ENCODE assay signal across 18 mouse cellular contexts in genomic region chr11:33196447-33197132, GRCm38 (mm10). TPM values are rescaled to one million over a fixed set of nuclear protein-coding genes. Genes with fewer than 3 reads are reported as not detected.
DNase-seq lines count a peak whose midpoint lies in the region; ATAC-seq and TF ChIP-seq lines count a peak whose summit lies in the region.
"Had no signal": no experiment of that assay in that cellular context is flagged by ENCODE, and none has a peak within 500 bp of the region (broad histone marks: within the 10 kb centered on the region; RNA-seq: fewer than 3 reads in every experiment).

No protein-coding gene starts in this region.

- no peaks in the 10 kb centered on the region for H3K36me3 ChIP-seq in heart, embryonic 10.5 days
- H3K36me3 ChIP-seq in hindbrain, embryonic 15.5 days: no peaks in the 10 kb centered on the region
- H3K36me3 ChIP-seq in forebrain, postnatal 0 days (ENCODE audit: insufficient read depth): no peaks in the 10 kb centered on the region
- H3K36me3 ChIP-seq: midbrain, embryonic 15.5 days had no signal

- ATAC-seq in hindbrain, embryonic 15.5 days (ENCODE audit: low FRiP score, low read depth): no peak
- ATAC-seq in forebrain, postnatal 0 days: no peak
- ATAC-seq: midbrain, embryonic 15.5 days had no signal

- no peak for TF ChIP-seq CTCF in brain, embryonic 14.5 days (IDR thresholded peaks at IDR 0.05; ENCODE audit: borderline replicate concordance, extremely low read depth, insufficient read depth, insufficient read length)
- TF ChIP-seq CTCF in forebrain, postnatal 0 days (IDR thresholded peaks at IDR 0.05; ENCODE audit: low read depth): no peak

- H3K9me3 ChIP-seq in heart, embryonic 10.5 days: peaks cover 6% of the 10 kb centered on the region; the same call in 1 of the 2 replicates
- H3K9me3 ChIP-seq in hindbrain, embryonic 15.5 days: no peaks in the 10 kb centered on the region
- no peaks in the 10 kb centered on the region for H3K9me3 ChIP-seq in forebrain, postnatal 0 days (ENCODE audit: low read length)
- H3K9me3 ChIP-seq: midbrain, embryonic 15.5 days had no signal

- peak overlapping the region; percentile 52 for H3K4me2 ChIP-seq in hindbrain, embryonic 15.5 days
- H3K4me2 ChIP-seq in forebrain, postnatal 0 days (ENCODE audit: low read depth): no peak overlapping the region
- H3K4me2 ChIP-seq: heart, embryonic 11.5 days; midbrain, embryonic 15.5 days had no signal

- H3K9ac ChIP-seq in hindbrain, embryonic 15.5 days: no peak overlapping the region
- H3K9ac ChIP-seq in forebrain, postnatal 0 days: no peak overlapping the region
- H3K9ac ChIP-seq: liver, embryonic 14.5 days; midbrain, embryonic 15.5 days had no signal

- peaks cover 24% of the 10 kb centered on the region for H3K4me1 ChIP-seq in heart, embryonic 10.5 days
- H3K4me1 ChIP-seq in hindbrain, embryonic 15.5 days (replicated peaks): peaks cover 22% of the 10 kb centered on the region
- H3K4me1 ChIP-seq in forebrain, postnatal 0 days (ENCODE audit: insufficient read depth): no peaks in the 10 kb centered on the region; the same call in 1 of the 2 replicates

- no peak for TF ChIP-seq POLR2A in brain, embryonic 14.5 days (IDR thresholded peaks at IDR 0.05; ENCODE audit: borderline replicate concordance, extremely low read depth, insufficient read depth, insufficient read length, poor library complexity, severe bottlenecking)

- H3K27me3 ChIP-seq in heart, embryonic 10.5 days (ENCODE audit: insufficient read depth, poor library complexity, severe bottlenecking): peaks cover 99% of the 10 kb centered on the region
- H3K27me3 ChIP-seq in hindbrain, embryonic 15.5 days: peaks cover 68% of the 10 kb centered on the region
- H3K27me3 ChIP-seq in forebrain, postnatal 0 days (ENCODE audit: insufficient read depth, low read length): peaks cover 78% of the 10 kb centered on the region

- no peak overlapping the region for H3K27ac ChIP-seq in heart, embryonic 10.5 days
- no peak overlapping the region for H3K27ac ChIP-seq in hindbrain, embryonic 15.5 days (replicated peaks)
- H3K27ac ChIP-seq in forebrain, postnatal 0 days (ENCODE audit: low read depth, low read length): no peak overlapping the region
- H3K27ac ChIP-seq: liver, embryonic 14.5 days; midbrain, embryonic 15.5 days had no signal

- no peak for DNase-seq in heart, embryonic 10.5 days (ENCODE audit: low spot score)
- no peak for DNase-seq in heart, adult 9 months (ENCODE audit: low spot score in 2 of 2)
- peak; percentile 24 for DNase-seq in brain, embryonic 14.5 days (ENCODE audit: low read depth)
- DNase-seq in cerebellum, postnatal 25 days: peak; percentile 45 to 58
- no peak for DNase-seq in lung, postnatal 10 days
- no peak for DNase-seq in right cerebral cortex, postnatal 4 days
- DNase-seq in forebrain, postnatal 0 days: no peak
- DNase-seq: adrenal gland, adult 2 months; heart, postnatal 4 days; kidney, adult 9 months; thymus, adult 2 months had no signal

- peak overlapping the region; percentile 5; the same call in 1 of the 2 replicates for H3K4me3 ChIP-seq in heart, embryonic 10.5 days
- H3K4me3 ChIP-seq in hindbrain, embryonic 15.5 days: 0 out of 2 replicates have a peak overlapping the region, but pooled peaks have one; percentile 5
- no peak overlapping the region for H3K4me3 ChIP-seq in forebrain, postnatal 0 days (ENCODE audit: low read depth, low read length)
- H3K4me3 ChIP-seq: midbrain, embryonic 15.5 days had no signal

- WGBS in heart, embryonic 10.5 days: 7% methylated on average over 24 of the region's 24 CpGs
- 11% methylated on average over 24 of the region's 24 CpGs for WGBS in hindbrain, embryonic 15.5 days
- 6% methylated on average over 24 of the region's 24 CpGs for WGBS in forebrain, postnatal 0 days

RNA-seq across cellular contexts. Expression of gene Tlx3, which starts 6.8 kb away (rescaled TPM):
- polyA plus RNA-seq in heart, embryonic 10.5 days (2016; fragmentation: Nextera tagmentation; extraction: Ambion mirVana): 0.28 TPM in 1 of 2 replicates, not detected in the other
- 3.3 and 12.1 TPM in 2 replicates for polyA plus RNA-seq in brain, embryonic 14.5 days (2012; rRNA removed)
- polyA plus RNA-seq in hindbrain, embryonic 15.5 days (2015; fragmentation: Nextera tagmentation; extraction: Ambion mirVana): 15.0 and 18.1 TPM in 2 replicates
- not detected in 2 replicates for total RNA-seq in forebrain, postnatal 0 days (2014; rRNA removed)
- not detected in 2 replicates for polyA plus RNA-seq in forebrain, postnatal 0 days (2015; fragmentation: Nextera tagmentation; extraction: Ambion mirVana)
- total RNA-seq: heart, postnatal 4 days; layer of hippocampus, adult 18-20 months; left cerebral cortex, postnatal 10 days had no signal
- polyA plus RNA-seq: forebrain, embryonic 11.5 days; heart, embryonic 11.5 days; liver, embryonic 14.5 days had no signal

RNA-seq across cellular contexts. Expression of gene Npm1, which starts 33.6 kb away (rescaled TPM):
- 705 and 1,033 TPM in 2 replicates for polyA plus RNA-seq in heart, embryonic 10.5 days (2016; fragmentation: Nextera tagmentation; extraction: Ambion mirVana)
- polyA plus RNA-seq in brain, embryonic 14.5 days (2012; rRNA removed): 459 and 569 TPM in 2 replicates
- 377 and 402 TPM in 2 replicates for polyA plus RNA-seq in hindbrain, embryonic 15.5 days (2015; fragmentation: Nextera tagmentation; extraction: Ambion mirVana)
- total RNA-seq in forebrain, postnatal 0 days (2014; rRNA removed): 452 and 473 TPM in 2 replicates
- 400 and 441 TPM in 2 replicates for polyA plus RNA-seq in forebrain, postnatal 0 days (2015; fragmentation: Nextera tagmentation; extraction: Ambion mirVana)

RNA-seq across cellular contexts. Expression of gene Fgf18, which starts 49.4 kb away (rescaled TPM):
- 1.1 and 2.6 TPM in 2 replicates for polyA plus RNA-seq in heart, embryonic 10.5 days (2016; fragmentation: Nextera tagmentation; extraction: Ambion mirVana)
- 2.6 and 3.8 TPM in 2 replicates for polyA plus RNA-seq in brain, embryonic 14.5 days (2012; rRNA removed)
- 7.1 and 7.4 TPM in 2 replicates for polyA plus RNA-seq in hindbrain, embryonic 15.5 days (2015; fragmentation: Nextera tagmentation; extraction: Ambion mirVana)
- 5.9 and 8.1 TPM in 2 replicates for total RNA-seq in forebrain, postnatal 0 days (2014; rRNA removed)
- 3.9 and 5.2 TPM in 2 replicates for polyA plus RNA-seq in forebrain, postnatal 0 days (2015; fragmentation: Nextera tagmentation; extraction: Ambion mirVana)

Comparison
In these comparisons a context has a peak if more than half of its experiments do, and no peak if none do; other contexts are left out.
1. DNase-seq: peak in brain, embryonic 14.5 days (single experiment) and cerebellum, postnatal 25 days (2 of 2); none in heart, embryonic 10.5 days (single experiment), heart, adult 9 months (0 of 2), lung, postnatal 10 days (single experiment), right cerebral cortex, postnatal 4 days (single experiment) and forebrain, postnatal 0 days (single experiment).